In genomic region chr8:95543065-95543464, GRCm38 (mm10) we compare ENCODE assay signal across 50 mouse cellular contexts. TPM values are rescaled to one million over a fixed set of nuclear protein-coding genes. Genes with fewer than 3 reads are reported as not detected.
"Had no signal": no experiment of that assay in that cellular context is flagged by ENCODE, and none has a peak within 500 bp of the region (broad histone marks: within the 10 kb centered on the region; RNA-seq: fewer than 3 reads in every experiment).

No protein-coding gene starts in this region.

- H3K9ac ChIP-seq: heart, embryonic 12.5 days; heart, embryonic 13.5 days; heart, embryonic 15.5 days; hindbrain, embryonic 12.5 days; hindbrain, embryonic 13.5 days; hindbrain, embryonic 14.5 days; hindbrain, embryonic 15.5 days; intestine, embryonic 15.5 days; kidney, embryonic 15.5 days had no signal

- DNase-seq: heart, postnatal 10 days; heart, postnatal 36 days; heart, postnatal 4 days; kidney, adult 11 months; kidney, adult 18-20 months; kidney, adult 2 months; kidney, adult 8-10 months; kidney, adult 9 months; kidney, postnatal 10 days; kidney, postnatal 14 days; kidney, postnatal 25 days; kidney, postnatal 36 days; kidney, postnatal 4 days; layer of hippocampus, adult 9-11 months; layer of hippocampus, postnatal 36 days had no signal

- H3K4me1 ChIP-seq: hindbrain, embryonic 15.5 days; intestine, embryonic 15.5 days; kidney, embryonic 15.5 days had no signal

- H3K36me3 ChIP-seq: heart, embryonic 10.5 days; heart, embryonic 12.5 days; heart, embryonic 13.5 days; heart, embryonic 15.5 days; hindbrain, embryonic 10.5 days; hindbrain, embryonic 12.5 days; hindbrain, embryonic 13.5 days; hindbrain, embryonic 15.5 days; intestine, embryonic 15.5 days; kidney, embryonic 15.5 days had no signal

- H3K9me3 ChIP-seq: heart, embryonic 10.5 days; heart, embryonic 15.5 days; hindbrain, embryonic 10.5 days; hindbrain, embryonic 13.5 days; hindbrain, embryonic 15.5 days; intestine, embryonic 15.5 days; kidney, embryonic 15.5 days had no signal

- ATAC-seq: hindbrain, embryonic 16.5 days; hindbrain, postnatal 0 days; inflammation-experienced regulatory T-cells, adult 6 months; intestine, embryonic 15.5 days; intestine, embryonic 16.5 days; intestine, postnatal 0 days had no signal

- H3K4me2 ChIP-seq: heart, embryonic 11.5 days; heart, embryonic 12.5 days; heart, embryonic 13.5 days; heart, embryonic 15.5 days; hindbrain, embryonic 12.5 days; hindbrain, embryonic 13.5 days; hindbrain, embryonic 14.5 days; hindbrain, embryonic 15.5 days; intestine, embryonic 15.5 days; kidney, embryonic 15.5 days had no signal

- H3K27me3 ChIP-seq: heart, embryonic 12.5 days; heart, embryonic 13.5 days; heart, embryonic 15.5 days; hindbrain, embryonic 12.5 days; hindbrain, embryonic 13.5 days; hindbrain, embryonic 15.5 days; intestine, embryonic 15.5 days; kidney, embryonic 15.5 days had no signal

- H3K4me3 ChIP-seq: heart, embryonic 10.5 days; heart, embryonic 12.5 days; heart, embryonic 13.5 days; heart, embryonic 15.5 days; hindbrain, embryonic 10.5 days; hindbrain, embryonic 12.5 days; hindbrain, embryonic 13.5 days; hindbrain, embryonic 15.5 days; intestine, embryonic 15.5 days; kidney, embryonic 15.5 days; layer of hippocampus, adult 2 months; left cerebral cortex, adult 2 months had no signal

- H3K27ac ChIP-seq: heart, embryonic 10.5 days; heart, embryonic 13.5 days; heart, embryonic 15.5 days; hindbrain, embryonic 10.5 days; hindbrain, embryonic 12.5 days; hindbrain, embryonic 13.5 days; hindbrain, embryonic 14.5 days; hindbrain, embryonic 15.5 days; hindbrain, postnatal 0 days; intestine, embryonic 15.5 days; kidney, embryonic 15.5 days; kidney, postnatal 0 days; layer of hippocampus, adult 2 months; left cerebral cortex, adult 2 months had no signal

RNA-seq across cellular contexts. Expression of gene Ccdc113, which starts 9.2 kb away (rescaled TPM):
- total RNA-seq: heart, postnatal 25 days; heart, postnatal 36 days; hematopoietic stem cell, adult 5-6 weeks had no signal
- polyA plus RNA-seq: inflammation-experienced regulatory T-cells, adult 6 months; intestine, embryonic 16.5 days; large intestine, adult 2 months had no signal

RNA-seq across cellular contexts. Expression of gene Prss54, which starts 33.1 kb away (rescaled TPM):
- total RNA-seq: heart, postnatal 10 days; heart, postnatal 25 days; heart, postnatal 36 days; heart, postnatal 4 days; hematopoietic stem cell, adult 5-6 weeks; hindbrain, postnatal 0 days; layer of hippocampus, adult 18-20 months; layer of hippocampus, adult 8-10 months; layer of hippocampus, postnatal 10 days; layer of hippocampus, postnatal 25 days; layer of hippocampus, postnatal 36 days; left cerebral cortex, adult 18-20 months had no signal
- polyA plus RNA-seq: heart, embryonic 10.5 days; heart, embryonic 11.5 days; heart, embryonic 12.5 days; heart, embryonic 13.5 days; heart, embryonic 14.5 days; heart, embryonic 15.5 days; heart, embryonic 16.5 days; heart, postnatal 0 days; hindbrain, embryonic 10.5 days; hindbrain, embryonic 11.5 days; hindbrain, embryonic 12.5 days; hindbrain, embryonic 13.5 days; hindbrain, embryonic 14.5 days; hindbrain, embryonic 15.5 days; hindbrain, embryonic 16.5 days; hindbrain, postnatal 0 days; inflammation-experienced regulatory T-cells, adult 6 months; intestine, embryonic 14.5 days; intestine, embryonic 15.5 days; intestine, embryonic 16.5 days; intestine, postnatal 0 days; kidney, adult 2 months; kidney, embryonic 14.5 days; kidney, embryonic 15.5 days; kidney, embryonic 16.5 days; kidney, postnatal 0 days; large intestine, adult 2 months had no signal
